ENCODE assay signal across 8 mouse cellular contexts in the genomic region with DNA sequence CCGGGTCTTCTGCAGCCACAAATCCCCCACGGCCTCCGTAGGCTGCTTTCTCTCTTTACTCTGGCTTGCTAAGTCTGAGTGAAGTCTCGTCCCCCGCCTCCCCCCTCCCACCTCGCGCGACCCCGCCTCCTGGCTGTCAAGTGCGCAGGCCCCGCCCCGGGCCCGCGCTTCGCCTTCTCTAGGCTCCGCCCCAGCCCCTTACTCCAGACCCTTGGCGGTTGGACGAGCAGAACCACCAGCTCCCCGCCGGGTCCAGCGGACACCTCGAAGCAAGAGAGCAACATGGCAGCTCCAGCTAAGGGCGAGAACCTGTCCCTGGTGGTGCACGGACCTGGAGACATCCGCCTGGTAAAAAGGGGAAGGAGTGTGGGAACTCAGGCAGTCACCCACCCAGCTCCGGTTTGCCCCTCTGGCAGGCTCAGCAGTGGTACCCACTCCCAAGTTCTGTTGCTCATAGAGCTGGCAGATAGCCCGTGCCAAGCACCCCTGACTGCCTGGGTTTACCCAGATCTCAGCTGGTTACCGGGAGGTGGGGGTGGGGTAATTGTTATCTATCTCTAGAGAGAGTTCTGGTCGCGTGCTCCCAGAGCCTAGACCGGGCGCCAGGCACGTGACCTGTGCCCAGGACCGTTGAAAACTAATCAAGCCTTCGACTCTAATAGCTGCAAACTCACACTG. TPM values are rescaled to one million over a fixed set of nuclear protein-coding genes. Genes with fewer than 3 reads are reported as not detected.
DNase-seq lines count a peak whose midpoint lies in the region; ATAC-seq and TF ChIP-seq lines count a peak whose summit lies in the region.

TSS of gene Sord (plus strand) at position 139 of the 678 bp plus-strand sequence.

- peak; percentile 79 for DNase-seq in c-Kit-positive CD71-positive TER-119-positive erythroid progenitor cells, embryonic 14.5 days (ENCODE audit: low spot score)
- DNase-seq in heart, postnatal 0 days (ENCODE audit: low spot score) = peak; percentile 89
- DNase-seq in kidney, postnatal 36 days = peak; percentile 89 to 93
- DNase-seq in neural tube, embryonic 11.5 days (ENCODE audit: low spot score) = peak; percentile 96

- no peak for TF ChIP-seq POLR2A in ES-Bruce4 (IDR thresholded peaks at IDR 0.05; ENCODE audit: insufficient read depth, low read length)

- no peak for TF ChIP-seq CTCF in ES-Bruce4 (IDR thresholded peaks at IDR 0.05; ENCODE audit: low read depth, low read length)
- no peak for TF ChIP-seq CTCF in heart, postnatal 0 days (IDR thresholded peaks at IDR 0.05; ENCODE audit: low read depth)

- H3K4me3 ChIP-seq in ES-Bruce4 (ENCODE audit: low read depth, low read length) = peak within 1 kb of the TSS; percentile 66
- H3K4me3 ChIP-seq in forebrain, embryonic 13.5 days = peak within 1 kb of the TSS; percentile 54
- peak within 1 kb of the TSS; percentile 76 for H3K4me3 ChIP-seq in heart, postnatal 0 days (ENCODE audit: low read depth, low read length)
- H3K4me3 ChIP-seq in liver, embryonic 15.5 days (replicated peaks) = peak within 1 kb of the TSS; percentile 77
- peak within 1 kb of the TSS; percentile 36 for H3K4me3 ChIP-seq in neural tube, embryonic 11.5 days (ENCODE audit: low read depth, low read length)
- H3K4me3 ChIP-seq in stomach, embryonic 16.5 days (replicated peaks; ENCODE audit: low read length) = peak within 1 kb of the TSS; percentile 62

- peak within 1 kb of the TSS; percentile 12 for H3K9ac ChIP-seq in ES-Bruce4 (ENCODE audit: low read depth, poor library complexity, severe bottlenecking)
- peak within 1 kb of the TSS; percentile 56 for H3K9ac ChIP-seq in forebrain, embryonic 13.5 days
- peak within 1 kb of the TSS; percentile 80 for H3K9ac ChIP-seq in heart, postnatal 0 days (replicated peaks; ENCODE audit: low read depth, low read length)
- H3K9ac ChIP-seq in liver, embryonic 15.5 days = peak within 1 kb of the TSS; percentile 74
- H3K9ac ChIP-seq in neural tube, embryonic 11.5 days (ENCODE audit: low read length) = peak within 1 kb of the TSS; percentile 59
- peak within 1 kb of the TSS; percentile 73 for H3K9ac ChIP-seq in stomach, embryonic 16.5 days (ENCODE audit: low read length)

- 1% methylated on average over 34 of the region's 35 CpGs for WGBS in forebrain, embryonic 13.5 days
- WGBS in heart, postnatal 0 days = 0% methylated on average over 34 of the region's 35 CpGs
- under 1% methylated on average over 35 of the region's 35 CpGs for WGBS in liver, embryonic 15.5 days (ENCODE audit: insufficient replicate concordance)
- under 1% methylated on average over 34 of the region's 35 CpGs for WGBS in neural tube, embryonic 11.5 days
- 2% methylated on average over 35 of the region's 35 CpGs for WGBS in stomach, embryonic 16.5 days

- peak within 1 kb of the TSS; percentile 60; the same call in 1 of the 2 replicates for H3K27ac ChIP-seq in ES-Bruce4 (ENCODE audit: insufficient read depth, low read length)
- peak within 1 kb of the TSS; percentile 80 for H3K27ac ChIP-seq in forebrain, embryonic 13.5 days
- peak within 1 kb of the TSS; percentile 88 for H3K27ac ChIP-seq in heart, postnatal 0 days (ENCODE audit: low read depth)
- H3K27ac ChIP-seq in liver, embryonic 15.5 days (replicated peaks) = peak within 1 kb of the TSS; percentile 90
- H3K27ac ChIP-seq in neural tube, embryonic 11.5 days (ENCODE audit: low read depth, low read length) = 0 out of 2 replicates have a peak within 1 kb of the TSS, but pooled peaks have one; percentile 36
- peak within 1 kb of the TSS; percentile 50; the same call in 1 of the 2 replicates for H3K27ac ChIP-seq in stomach, embryonic 16.5 days (ENCODE audit: low read length)

- no peaks in the 10 kb centered on the region for H3K4me1 ChIP-seq in ES-Bruce4 (ENCODE audit: control insufficient read depth, insufficient read depth, low read length)
- H3K4me1 ChIP-seq in forebrain, embryonic 13.5 days = peaks cover 8% of the 10 kb centered on the region
- peaks cover 11% of the 10 kb centered on the region; the same call in 1 of the 2 replicates for H3K4me1 ChIP-seq in heart, postnatal 0 days (ENCODE audit: control insufficient read depth, insufficient read depth)
- H3K4me1 ChIP-seq in liver, embryonic 15.5 days (replicated peaks) = peaks cover 56% of the 10 kb centered on the region
- H3K4me1 ChIP-seq in neural tube, embryonic 11.5 days (ENCODE audit: control insufficient read depth, insufficient read depth, low read length) = 0 out of 2 replicates have a peak, but pooled peaks cover 7% of the 10 kb centered on the region
- H3K4me1 ChIP-seq in stomach, embryonic 16.5 days (ENCODE audit: control insufficient read depth, insufficient read depth, low read length) = 0 out of 2 replicates have a peak, but pooled peaks cover 7% of the 10 kb centered on the region

- no peak for TF ChIP-seq EP300 in ES-Bruce4 (IDR thresholded peaks at IDR 0.05; ENCODE audit: insufficient read depth, low read depth, low read length)
- no peak for TF ChIP-seq EP300 in heart, postnatal 0 days (IDR thresholded peaks at IDR 0.05; ENCODE audit: low read depth)

- no peaks in the 10 kb centered on the region for H3K36me3 ChIP-seq in ES-Bruce4 (ENCODE audit: control insufficient read depth, insufficient read depth, low read length, poor library complexity, severe bottlenecking)
- H3K36me3 ChIP-seq in forebrain, embryonic 13.5 days (ENCODE audit: poor library complexity, severe bottlenecking) = no peaks in the 10 kb centered on the region
- no peaks in the 10 kb centered on the region for H3K36me3 ChIP-seq in heart, postnatal 0 days (replicated peaks; ENCODE audit: control insufficient read depth, insufficient read depth, low read length)
- H3K36me3 ChIP-seq in liver, embryonic 15.5 days (replicated peaks) = no peaks in the 10 kb centered on the region
- no peaks in the 10 kb centered on the region for H3K36me3 ChIP-seq in neural tube, embryonic 11.5 days (ENCODE audit: control insufficient read depth, insufficient read depth, low read length)
- H3K36me3 ChIP-seq in stomach, embryonic 16.5 days (ENCODE audit: control insufficient read depth, insufficient read depth, low read length) = no peaks in the 10 kb centered on the region

- peak; percentile 96 for ATAC-seq in forebrain, embryonic 13.5 days
- ATAC-seq in heart, postnatal 0 days (ENCODE audit: insufficient read depth, low read depth) = peak; percentile 92
- peak; percentile 93 for ATAC-seq in liver, embryonic 15.5 days (ENCODE audit: insufficient read depth)
- ATAC-seq in neural tube, embryonic 11.5 days (ENCODE audit: insufficient read depth, low FRiP score, low TSS enrichment) = peak; percentile 95
- ATAC-seq in stomach, embryonic 16.5 days (ENCODE audit: insufficient read depth, low FRiP score) = peak; percentile 93

- H3K27me3 ChIP-seq in ES-Bruce4 (ENCODE audit: control insufficient read depth, insufficient read depth, low read length, poor library complexity, severe bottlenecking) = no peaks in the 10 kb centered on the region; the same call in 1 of the 2 replicates
- no peaks in the 10 kb centered on the region for H3K27me3 ChIP-seq in forebrain, embryonic 13.5 days
- no peaks in the 10 kb centered on the region for H3K27me3 ChIP-seq in heart, postnatal 0 days (ENCODE audit: control insufficient read depth, insufficient read depth, low read length)
- H3K27me3 ChIP-seq in liver, embryonic 15.5 days = no peaks in the 10 kb centered on the region
- no peaks in the 10 kb centered on the region for H3K27me3 ChIP-seq in neural tube, embryonic 11.5 days (ENCODE audit: control insufficient read depth, insufficient read depth, low read length)
- no peaks in the 10 kb centered on the region for H3K27me3 ChIP-seq in stomach, embryonic 16.5 days (ENCODE audit: control insufficient read depth, insufficient read depth, low read length)

- peak within 1 kb of the TSS; percentile 72 for H3K4me2 ChIP-seq in forebrain, embryonic 13.5 days
- H3K4me2 ChIP-seq in heart, postnatal 0 days (ENCODE audit: low read depth, low read length) = peak within 1 kb of the TSS; percentile 75
- peak within 1 kb of the TSS; percentile 90 for H3K4me2 ChIP-seq in liver, embryonic 15.5 days
- peak within 1 kb of the TSS; percentile 94 for H3K4me2 ChIP-seq in neural tube, embryonic 11.5 days (ENCODE audit: low read depth)
- peak within 1 kb of the TSS; percentile 87 for H3K4me2 ChIP-seq in stomach, embryonic 16.5 days (ENCODE audit: low read depth, low read length)

- H3K9me3 ChIP-seq in ES-Bruce4 (replicated peaks; ENCODE audit: control insufficient read depth, insufficient read depth, low read length, poor library complexity, severe bottlenecking) = no peaks in the 10 kb centered on the region
- H3K9me3 ChIP-seq in forebrain, embryonic 13.5 days (replicated peaks) = no peaks in the 10 kb centered on the region
- no peaks in the 10 kb centered on the region for H3K9me3 ChIP-seq in heart, postnatal 0 days (replicated peaks; ENCODE audit: control insufficient read depth, low read length)
- no peaks in the 10 kb centered on the region for H3K9me3 ChIP-seq in liver, embryonic 15.5 days (replicated peaks)
- H3K9me3 ChIP-seq in neural tube, embryonic 11.5 days (ENCODE audit: control insufficient read depth, low read length) = no peaks in the 10 kb centered on the region
- no peaks in the 10 kb centered on the region for H3K9me3 ChIP-seq in stomach, embryonic 16.5 days (replicated peaks; ENCODE audit: control insufficient read depth, low read length)

RNA-seq across cellular contexts. Expression of gene Sord, which starts in this region (rescaled TPM):
- 30.0 and 30.5 TPM in 2 replicates for polyA plus RNA-seq in ES-Bruce4 (2011; ENCODE audit: insufficient read depth, insufficient read length, low read depth, missing spikeins)
- polyA plus RNA-seq in forebrain, embryonic 13.5 days (2015; fragmentation: Nextera tagmentation; extraction: Ambion mirVana) = 18.8 and 19.8 TPM in 2 replicates
- 99.5 and 115 TPM in 2 replicates for total RNA-seq in heart, postnatal 0 days (2014; rRNA removed; ENCODE audit: low replicate concordance)
- polyA plus RNA-seq in heart, postnatal 0 days (2015; fragmentation: Nextera tagmentation; extraction: Ambion mirVana) = 84.2 and 87.7 TPM in 2 replicates
- polyA plus RNA-seq in liver, embryonic 15.5 days (2015; fragmentation: Nextera tagmentation; extraction: Ambion mirVana) = 158 and 181 TPM in 2 replicates
- polyA plus RNA-seq in neural tube, embryonic 11.5 days (2014; fragmentation: Nextera tagmentation; extraction: Ambion mirVana) = 20.6 and 23.8 TPM in 2 replicates
- 50.9 and 52.4 TPM in 2 replicates for polyA plus RNA-seq in stomach, embryonic 16.5 days (2015; fragmentation: Nextera tagmentation; extraction: Ambion mirVana)

Comparison
In these comparisons a context has a peak if more than half of its experiments do, and no peak if none do; other contexts are left out.
1. Peak in every context shown above with its lines: DNase-seq, ATAC-seq, H3K4me3 ChIP-seq and H3K27ac ChIP-seq.
2. H3K27ac ChIP-seq: peak in every context shown above with its lines; median percentile 90 in liver, embryonic 15.5 days; 88 in heart, postnatal 0 days; 80 in forebrain, embryonic 13.5 days; 60 in ES-Bruce4; 50 in stomach, embryonic 16.5 days; 36 in neural tube, embryonic 11.5 days.
3. H3K9ac ChIP-seq: peak in every context shown above with its lines; median percentile 80 in heart, postnatal 0 days; 74 in liver, embryonic 15.5 days; 73 in stomach, embryonic 16.5 days; 59 in neural tube, embryonic 11.5 days; 56 in forebrain, embryonic 13.5 days; 12 in ES-Bruce4.